Mouse (Mus musculus) neural tube, embryonic 10.5 days (tissue): ENCODE measurements around the gene Polr3c.
"Not testable (repeated sequence)": the region's sequence is repeated elsewhere in the genome, so short reads cannot be mapped to it uniquely, and the experiment has no call there.

ENCODE experiments used
- DNase-seq: peaks from one replicate; pipeline ENCODE4 v3.0.0-alpha.2; 2017; ENCODE audit warnings: low spot score; ENCODE audit errors: extremely low spot score

Polr3c gene

DNA sequence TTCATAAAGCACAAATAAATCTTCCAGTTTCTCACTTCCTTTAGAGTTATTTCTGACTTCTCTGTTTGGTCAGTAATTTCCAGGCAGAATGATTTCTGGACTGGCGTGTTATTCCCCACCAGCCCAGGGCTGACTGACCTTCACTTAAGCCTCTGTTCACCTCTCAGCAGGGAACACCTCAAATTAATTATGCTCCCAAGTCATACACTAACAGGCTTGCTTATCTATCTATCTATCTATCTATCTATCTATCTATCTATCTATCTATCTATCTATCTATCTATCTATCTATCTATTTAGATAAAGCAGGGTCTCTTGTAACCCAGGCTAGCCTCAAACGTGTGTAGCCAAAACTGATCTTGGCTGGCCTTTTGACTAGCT, 18.8 kb downstream of the Polr3c start:
- no peak for DNase-seq

DNA sequence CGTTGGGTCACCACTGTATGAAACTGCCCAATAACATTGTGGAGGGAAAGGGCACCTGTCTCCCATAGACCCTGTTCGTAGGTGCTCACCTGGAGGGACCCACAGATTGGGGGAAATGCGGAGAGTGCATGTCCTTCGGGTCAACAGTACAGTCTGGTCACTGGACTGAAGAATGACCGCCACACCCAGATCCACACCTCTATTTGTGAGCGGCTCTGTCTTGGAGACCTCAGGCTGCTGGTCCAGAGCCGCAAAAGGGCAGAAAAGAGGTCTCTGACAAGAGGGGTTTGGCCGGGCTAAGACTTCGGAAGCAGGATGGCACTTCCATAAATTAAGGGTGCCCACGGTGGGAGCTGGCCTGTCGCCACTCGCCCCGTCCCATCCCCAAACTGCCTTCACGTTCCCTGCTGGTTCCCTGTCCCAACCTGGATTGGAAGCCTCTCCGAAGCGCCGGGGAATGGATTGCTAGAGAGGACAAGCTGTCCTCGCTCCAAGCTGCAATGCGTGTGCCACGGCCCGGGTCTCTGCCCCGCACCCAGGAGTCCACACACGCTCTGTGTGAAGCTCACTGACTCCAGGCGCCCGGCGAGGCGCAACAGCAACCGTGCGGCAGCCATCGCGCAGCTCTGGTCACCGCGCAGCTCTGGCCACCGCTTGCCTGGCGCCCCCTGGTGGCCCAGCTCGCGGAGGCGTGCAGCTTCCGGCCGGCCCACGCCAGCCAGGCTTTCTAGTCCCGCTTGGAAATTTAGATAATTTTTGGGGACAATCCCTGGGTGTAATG, 19.3 kb downstream of the Polr3c start, which contains the start of gene Nudt17:
Gene Nudt17, minus strand, starts transcription at position 660 of the 781 bp plus-strand sequence.
- peak; percentile 84 for DNase-seq

DNA sequence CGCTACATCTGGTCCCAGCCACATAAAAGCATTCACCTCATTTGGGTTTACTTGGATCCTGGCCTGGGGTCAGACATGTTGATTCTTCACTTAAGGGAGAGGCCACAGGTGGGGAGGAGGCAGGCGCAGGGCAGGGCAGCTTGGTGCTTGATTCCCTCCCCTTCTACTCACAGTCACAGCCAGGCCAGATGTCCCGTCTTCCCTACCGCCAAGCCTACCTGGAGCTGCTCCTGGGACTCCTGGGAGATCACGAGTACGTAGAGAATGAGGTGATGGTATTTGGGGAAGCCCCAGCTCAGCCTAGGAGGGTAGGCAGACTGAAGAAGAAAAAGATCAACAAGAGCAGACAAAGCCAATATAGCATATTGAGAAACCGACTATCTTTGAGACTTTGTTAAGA, 20.4 kb downstream of the Polr3c start:
- DNase-seq: no peak

DNA sequence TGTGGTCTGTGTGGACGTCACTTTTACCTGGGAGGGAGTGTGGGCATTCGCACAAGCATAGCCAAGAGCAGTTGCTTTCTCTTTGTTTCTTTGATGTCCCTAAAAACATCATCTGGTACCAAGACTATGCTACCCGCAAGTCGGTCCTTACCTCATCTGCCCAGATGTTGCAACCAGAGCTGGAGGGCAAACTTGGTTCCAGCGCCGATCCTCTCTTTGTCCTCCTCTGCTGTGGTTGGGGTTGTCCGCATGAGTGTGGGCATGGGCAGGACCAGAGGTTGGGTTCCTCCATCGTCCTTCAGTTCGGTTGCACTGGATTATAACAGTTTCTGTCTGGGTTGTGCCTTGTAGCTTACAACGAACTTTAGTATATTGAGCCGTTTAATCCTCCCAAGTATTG, 21.2 kb downstream of the Polr3c start:
- DNase-seq: no peak

DNA sequence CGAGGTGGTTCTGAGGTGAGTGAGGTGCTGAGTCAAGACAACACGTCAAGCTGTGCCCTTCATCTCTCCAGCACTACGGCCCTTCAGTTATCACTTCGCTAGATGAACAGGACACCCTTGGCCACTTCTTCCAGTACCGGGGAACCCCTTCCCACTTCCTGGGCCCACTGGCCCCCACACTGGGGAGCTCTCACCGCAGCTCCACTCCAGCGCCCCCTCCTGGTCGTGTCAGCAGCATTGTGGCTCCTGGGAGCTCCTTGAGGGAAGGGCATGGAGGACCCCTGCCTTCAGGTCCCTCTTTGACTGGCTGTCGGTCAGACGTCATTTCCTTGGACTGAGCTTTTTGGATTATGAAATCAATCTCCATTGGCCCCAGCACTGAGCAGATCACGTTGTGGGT, 22.6 kb downstream of the Polr3c start:
- no peak for DNase-seq

DNA sequence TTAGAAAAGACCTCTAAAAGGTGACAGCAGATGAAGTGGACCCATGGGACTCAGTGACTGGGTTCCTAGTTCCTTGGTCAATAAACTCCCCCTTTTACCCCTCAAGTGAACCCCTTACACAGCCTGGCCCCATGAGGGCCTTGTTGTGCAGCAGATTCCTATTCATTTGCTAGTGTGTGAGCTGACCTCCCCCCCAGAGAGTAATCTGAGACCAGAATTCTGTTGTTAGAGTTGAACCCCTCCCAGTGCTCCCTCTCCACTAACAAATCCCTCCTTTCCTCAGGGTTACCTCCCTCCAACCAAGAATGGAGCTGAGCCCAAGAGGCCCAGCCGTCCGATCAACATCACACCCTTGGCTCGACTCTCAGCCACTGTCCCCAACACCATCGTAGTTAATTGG, 26.4 kb downstream of the Polr3c start:
- DNase-seq: no peak

DNA sequence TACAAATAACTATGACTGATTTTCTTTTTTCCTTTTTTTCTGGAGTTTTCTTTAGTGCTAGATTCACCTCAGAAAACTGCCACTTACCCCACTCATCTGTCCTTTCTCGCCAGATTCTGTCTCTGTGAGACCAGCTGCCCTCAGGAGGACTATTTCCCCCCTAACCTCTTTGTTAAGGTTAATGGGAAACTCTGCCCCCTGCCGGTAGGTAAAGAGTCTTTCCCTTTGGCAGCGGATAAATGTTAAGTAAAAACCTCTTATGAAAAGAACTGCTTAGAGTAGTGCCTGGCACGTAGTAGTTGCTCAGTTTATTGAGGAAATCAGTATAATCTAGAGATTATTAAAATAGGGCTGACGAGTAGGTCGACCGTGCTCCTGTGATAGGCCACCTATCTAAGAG, 27.1 kb downstream of the Polr3c start:
- DNase-seq: no peak

DNA sequence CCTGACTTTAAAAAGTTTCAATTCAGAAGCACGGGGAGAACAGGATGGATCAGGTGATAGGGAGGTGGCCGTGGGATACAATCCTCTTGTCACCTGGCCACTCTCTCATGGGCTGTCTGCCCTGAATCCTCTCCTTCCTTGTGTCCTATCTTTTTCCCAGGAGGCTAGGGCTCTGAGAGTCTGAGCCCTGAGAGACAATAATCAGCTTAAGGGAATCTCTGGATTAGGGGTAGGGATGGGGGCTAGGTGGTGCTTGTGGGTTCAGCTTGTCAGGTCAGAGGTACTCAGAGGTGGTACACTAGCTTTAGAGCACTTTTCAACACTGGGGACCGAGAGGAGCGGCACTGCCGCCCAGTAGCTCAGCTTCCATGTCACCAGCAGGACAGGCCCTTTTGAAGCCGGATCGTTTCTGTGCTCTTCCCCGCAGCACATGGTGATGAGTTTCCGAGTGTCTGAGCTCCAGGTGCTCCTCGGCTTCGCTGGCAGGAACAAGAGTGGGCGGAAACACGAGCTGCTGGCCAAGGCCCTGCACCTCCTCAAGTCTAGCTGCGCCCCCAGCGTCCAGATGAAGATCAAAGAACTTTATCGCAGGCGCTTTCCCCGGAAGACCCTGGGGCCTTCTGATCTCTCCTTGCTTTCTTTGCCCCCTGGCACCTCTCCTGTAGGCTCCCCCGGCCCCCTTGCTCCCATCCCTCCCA, 28.3 kb downstream of the Polr3c start:
- no peak for DNase-seq

DNA sequence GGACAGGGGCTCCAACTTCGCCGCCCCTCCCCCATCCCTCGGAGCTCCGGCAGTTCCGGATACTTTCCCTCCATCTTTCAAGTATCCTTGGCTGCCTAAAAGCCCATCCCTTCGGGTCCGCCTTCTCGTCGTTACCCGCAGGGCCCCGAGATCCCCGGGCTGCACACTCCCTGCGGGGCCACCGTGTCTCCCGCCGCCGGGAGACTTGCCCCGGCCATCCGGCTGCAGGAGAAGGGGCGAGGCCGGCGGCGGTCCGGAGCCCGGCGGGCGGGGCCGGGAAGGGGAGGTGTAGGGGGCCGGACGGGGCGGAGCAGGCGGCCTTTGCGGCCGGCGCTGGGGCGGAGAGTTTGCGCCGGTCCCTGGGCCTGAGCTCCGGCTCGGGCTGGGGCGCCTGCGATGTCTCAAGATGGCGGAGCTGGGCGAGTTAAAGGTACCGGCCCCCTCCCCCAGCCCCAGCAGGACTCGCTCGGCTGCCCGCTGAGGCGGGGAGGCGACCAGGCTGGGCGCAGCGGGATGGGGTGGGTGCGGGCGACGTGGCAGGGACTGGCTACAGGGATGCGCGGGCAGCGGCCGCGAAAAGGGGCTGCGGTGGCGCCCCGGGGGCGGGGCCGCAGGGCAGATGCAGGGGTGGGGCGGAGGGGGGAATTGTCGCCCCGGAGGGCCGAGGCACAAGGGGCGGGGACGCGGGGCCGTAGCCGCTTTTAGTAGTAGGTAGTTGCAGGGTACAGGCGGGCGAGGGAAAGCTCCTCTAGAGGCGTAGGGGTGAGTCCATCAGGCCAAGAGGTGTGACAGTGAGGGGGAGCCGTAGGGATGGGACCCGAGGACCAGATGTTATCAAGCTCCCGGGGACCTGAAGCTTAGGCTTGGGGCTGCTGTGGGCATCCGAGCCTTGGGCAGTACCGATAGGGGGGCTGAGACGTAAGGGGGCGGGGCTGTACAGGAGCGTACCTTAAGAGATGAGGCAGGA, 30.4 kb downstream of the Polr3c start:
- DNase-seq: peak; percentile 91

DNA sequence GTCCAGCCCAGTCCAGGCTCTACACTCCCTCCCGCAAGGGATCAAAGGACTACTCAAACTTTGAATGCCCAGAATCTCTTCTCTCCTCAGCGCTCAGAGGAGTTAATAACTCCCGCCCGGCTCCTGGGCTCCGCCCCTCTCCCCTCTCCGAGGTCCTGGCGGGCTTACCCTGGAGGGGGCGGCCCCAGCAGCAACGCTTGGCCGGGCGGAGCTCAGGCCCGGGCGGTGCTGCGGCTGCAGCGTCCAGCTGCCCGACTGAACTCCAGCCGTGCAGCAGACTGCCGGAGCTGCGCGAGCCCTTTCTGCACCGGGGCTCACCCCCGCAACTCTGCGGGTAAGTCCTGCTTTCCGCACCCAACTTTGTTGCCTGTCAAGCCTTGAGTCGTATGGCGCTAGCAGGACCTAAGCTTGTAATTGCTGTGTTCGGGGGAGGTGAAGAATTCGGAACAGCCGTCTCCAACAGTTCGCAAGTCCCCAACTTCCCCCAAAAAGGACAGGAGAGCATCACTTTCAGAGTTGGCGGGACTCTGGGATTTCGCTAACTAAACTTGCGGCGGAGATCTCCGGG, 31.1 kb downstream of the Polr3c start, which contains the start of gene Pias3:
Gene Pias3, plus strand, starts transcription at position 187 of the 568 bp plus-strand sequence.
- DNase-seq: peak; percentile 81

DNA sequence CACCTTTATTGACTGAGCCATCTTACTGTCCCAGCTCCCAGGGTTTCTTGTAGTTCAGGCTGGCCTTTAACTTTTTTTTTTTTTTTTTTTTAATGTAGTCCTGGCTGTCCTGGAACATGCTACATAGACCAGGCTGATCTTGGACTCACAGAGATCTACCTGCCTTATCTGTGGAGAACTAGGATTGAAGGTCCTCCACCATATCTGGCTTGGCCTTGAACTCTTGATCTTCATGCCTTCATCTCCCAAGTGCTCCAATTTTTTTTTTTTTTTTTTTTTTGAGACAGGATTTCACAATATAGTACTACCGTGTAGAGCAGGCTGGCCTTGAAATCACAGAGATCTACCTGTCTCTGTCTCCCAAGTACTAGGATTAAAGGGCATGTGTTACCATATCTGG, 33.8 kb downstream of the Polr3c start:
- no peak for DNase-seq

DNA sequence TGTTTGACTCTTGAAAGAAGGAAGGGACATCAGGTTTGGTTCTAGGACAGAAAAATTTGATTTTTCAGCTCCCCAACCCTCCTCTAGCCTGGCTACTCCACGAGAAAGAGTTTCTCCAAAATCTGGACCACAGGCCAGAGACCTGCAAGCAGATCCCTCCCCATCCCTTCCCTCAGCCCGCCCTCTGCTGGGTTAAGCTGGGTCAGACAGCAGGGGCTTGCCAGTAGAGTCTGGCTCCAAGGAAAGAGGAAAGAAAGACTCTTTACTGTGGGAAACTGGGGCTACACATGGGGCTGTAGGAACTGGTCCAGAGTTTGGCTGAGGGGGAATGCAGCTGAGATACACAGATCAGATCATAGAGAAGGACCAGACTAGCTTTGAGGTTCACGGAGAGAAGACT, 34.9 kb downstream of the Polr3c start:
- DNase-seq: no peak

DNA sequence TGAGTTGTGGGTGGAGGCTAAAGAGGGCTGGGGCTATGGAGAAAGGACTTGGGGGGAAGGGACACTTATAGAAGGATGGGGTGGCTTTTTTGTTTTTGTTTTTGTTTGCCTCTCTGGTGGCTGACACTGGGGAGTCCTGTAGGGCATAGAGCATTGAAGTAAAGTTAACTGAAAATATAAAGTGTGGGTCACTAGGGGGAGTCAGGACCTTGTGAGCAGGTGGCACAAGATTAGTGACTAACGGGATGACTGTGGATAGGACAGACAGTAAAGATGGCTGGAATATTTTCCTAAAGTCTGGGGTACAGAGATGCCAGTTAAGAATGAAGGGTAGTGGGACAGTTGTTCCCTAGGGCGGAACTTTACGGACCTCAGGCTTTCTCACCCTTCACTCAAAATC, 37.1 kb downstream of the Polr3c start:
- no peak for DNase-seq

DNA sequence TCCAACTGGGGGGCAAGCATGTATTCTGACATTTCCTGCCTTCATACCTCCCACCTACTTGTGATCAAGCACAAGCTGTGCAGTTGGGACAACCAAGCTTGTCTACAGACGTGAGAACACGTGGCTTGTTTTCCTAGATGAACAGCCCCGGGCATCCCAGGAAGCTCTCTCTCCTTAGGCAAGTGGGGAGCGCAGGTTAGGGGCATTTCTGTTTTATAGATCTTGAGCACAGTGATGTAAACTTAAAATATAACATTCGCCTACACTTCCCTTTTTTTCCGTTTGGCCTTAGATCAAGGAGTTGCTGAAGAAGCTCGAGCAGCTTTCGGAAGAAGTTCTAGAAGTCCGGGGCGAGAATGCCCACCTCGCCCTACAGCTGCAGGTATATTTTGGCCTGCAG, 38.6 kb downstream of the Polr3c start:
- no peak for DNase-seq

DNA sequence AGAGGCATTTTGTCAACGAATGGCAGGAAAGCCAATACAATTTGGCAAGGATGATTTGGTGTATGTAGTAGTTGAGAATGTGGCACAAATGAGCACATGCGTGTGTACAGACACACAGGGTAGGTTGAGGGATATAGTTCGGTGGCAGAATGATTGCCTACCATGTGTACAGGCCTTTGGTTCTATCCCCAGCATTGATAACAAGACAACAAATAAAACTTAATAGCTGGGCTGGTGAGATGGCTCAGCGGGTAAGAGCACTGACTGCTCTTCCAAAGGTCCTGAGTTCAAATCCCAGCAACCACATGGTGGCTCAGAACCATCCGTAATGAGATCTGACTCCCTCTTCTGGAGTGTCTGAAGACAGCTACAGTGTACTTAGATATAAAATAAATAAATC, 41.4 kb downstream of the Polr3c start:
- not testable (repeated sequence) for DNase-seq

DNA sequence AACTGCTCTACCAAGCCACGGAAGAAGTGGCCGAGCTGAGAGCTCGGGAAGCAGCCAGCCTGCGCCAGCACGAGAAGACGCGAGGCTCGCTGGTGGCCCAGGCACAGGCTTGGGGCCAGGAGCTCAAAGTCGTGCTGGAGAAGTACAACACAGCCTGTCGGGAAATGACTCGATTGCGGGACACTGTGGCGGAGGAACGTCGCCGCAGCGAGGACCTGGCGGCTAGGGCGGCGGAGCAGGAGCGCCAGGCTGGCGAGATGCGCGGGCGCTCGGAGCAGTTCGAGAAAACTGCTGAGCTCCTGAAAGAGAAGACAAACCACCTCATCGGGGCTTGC, 42.6 kb downstream of the Polr3c start:
- peak; percentile 32 for DNase-seq

DNA sequence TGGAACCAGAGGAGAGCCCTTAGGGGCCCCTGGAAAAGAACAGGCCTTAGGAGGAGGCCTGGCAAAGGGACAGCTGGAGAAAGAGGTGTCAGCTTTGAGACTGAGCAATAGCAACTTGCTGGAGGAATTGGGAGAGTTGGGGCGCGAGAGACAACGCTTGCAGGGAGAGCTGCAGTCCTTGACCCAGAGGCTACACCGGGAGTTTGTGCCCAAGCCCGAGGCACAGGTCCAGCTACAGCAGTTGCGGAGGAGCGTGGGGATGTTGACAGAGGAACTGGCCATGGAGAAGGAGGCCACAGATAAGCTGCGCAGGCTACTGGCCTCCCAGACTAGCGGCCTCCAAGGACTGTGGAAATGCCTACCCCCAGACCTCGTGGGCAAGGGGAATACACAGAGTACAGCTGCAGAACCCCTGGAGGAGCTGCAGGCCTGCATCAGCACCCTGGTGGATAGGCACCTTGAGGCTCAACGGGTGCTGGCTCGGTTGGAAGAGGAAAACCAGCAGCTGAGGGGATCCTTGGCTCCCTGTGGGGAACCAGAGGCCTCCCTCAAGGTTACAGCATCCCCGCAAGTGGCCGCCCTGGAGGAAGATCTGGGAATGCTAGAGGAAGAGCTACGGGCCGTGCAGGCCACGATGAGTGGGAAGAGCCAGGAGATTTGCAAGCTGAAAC, 43.1 kb downstream of the Polr3c start:
- no peak for DNase-seq

DNA sequence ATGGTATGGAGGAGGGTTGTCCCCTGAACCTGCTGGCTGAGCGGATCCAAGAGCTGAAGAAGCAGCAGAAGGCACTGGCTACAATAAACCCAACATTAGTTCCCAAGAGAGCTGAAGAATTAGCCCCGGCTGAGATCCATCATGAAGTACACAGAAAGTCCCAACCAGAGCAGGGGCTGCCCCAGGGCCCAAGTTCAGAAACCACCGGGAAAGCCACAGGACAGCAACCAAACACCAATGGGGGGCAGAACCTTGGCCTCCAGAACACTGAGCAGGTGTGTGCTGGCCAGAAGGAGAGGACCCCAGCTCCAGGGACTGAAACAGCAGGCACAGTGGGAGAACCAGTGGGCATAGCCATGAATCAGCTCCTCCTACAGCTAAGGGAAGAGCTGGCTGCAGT, 43.9 kb downstream of the Polr3c start:
- no peak for DNase-seq

DNA sequence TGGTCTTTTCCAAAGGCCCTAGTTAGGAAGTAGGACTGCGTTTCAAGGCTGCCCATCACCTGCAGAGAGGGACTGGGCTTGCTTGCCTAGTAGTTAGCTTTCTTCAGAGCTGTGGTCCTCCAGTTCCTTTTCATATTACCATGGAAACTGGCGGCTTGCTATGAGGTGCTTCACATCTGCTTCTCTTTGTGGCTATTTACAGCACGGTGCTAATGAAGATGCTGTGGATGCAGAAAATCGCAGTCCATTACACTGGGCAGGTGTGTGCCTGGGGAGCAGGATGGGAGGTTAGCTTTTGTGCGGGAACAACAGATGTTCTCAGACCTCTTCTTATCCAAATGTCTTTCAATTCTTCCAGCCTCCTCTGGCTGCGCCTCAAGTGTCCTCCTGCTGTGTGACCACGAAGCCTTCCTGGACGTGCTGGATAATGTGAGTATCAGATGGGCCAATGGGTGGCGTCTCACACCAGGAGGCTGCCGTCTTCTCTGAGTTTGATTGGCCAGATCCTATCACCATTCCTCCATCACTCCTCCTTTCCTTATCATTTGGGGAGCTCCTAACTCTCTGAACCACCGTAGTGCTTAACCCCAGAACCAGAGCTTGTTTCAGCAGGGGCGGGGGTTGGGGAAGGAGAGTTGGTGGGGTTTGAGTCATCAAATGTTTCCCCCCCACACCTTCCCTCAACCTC, 47.0 kb downstream of the Polr3c start:
- no peak for DNase-seq

DNA sequence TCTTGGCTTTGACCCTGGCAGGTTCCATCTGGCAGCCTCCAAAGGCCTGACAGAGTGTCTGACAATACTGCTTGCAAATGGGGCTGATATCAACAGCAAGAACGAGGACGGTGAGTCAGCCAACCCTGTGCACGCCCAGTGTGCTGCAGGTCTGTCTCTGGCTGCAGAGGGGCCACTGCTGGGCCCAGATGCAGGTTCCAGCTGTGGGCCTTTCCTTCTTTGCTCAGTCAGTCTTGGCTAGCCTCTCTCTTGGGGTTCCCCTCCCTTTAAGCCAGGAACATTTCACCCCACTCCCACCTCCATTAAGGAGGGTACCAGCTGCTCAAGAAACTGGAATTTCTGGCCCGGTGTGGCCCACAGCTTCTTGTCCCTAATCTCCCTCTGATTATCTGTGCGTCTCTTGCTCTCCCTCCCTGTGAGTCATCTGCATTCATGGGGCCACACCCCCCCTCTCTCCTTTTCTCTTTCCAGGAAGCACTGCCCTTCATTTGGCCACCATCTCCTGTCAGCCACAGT, 48.2 kb downstream of the Polr3c start:
- DNase-seq: no peak
